Mouse (Mus musculus) kidney, embryonic 14.5 days (tissue): Measurements from ENCODE around the gene Uimc1. TPM values are rescaled to one million over a fixed set of nuclear protein-coding genes. Genes with fewer than 3 reads are reported as not detected.

Source experiments
- ATAC-seq: fragments of 200-750 bp; cut with Nextera tagmentation; 2 replicates; pipeline ENCODE4 v1.8.0; 2017; ENCODE audit warnings: moderate number of reproducible peaks, mild to moderate bottlenecking, moderate TSS enrichment, moderate library complexity; ENCODE audit not compliant: low FRiP score, low TSS enrichment
- H3K27ac ChIP-seq: fragments of 300-500 bp; sonication (generic); 2 replicates; pipeline ENCODE4 v1.5.1; 2014; ENCODE audit warnings: low read depth, mild to moderate bottlenecking, low read length, moderate library complexity, mixed read lengths
- H3K27me3 ChIP-seq: fragments of 300-500 bp; sonication (generic); 2 replicates; pipeline ENCODE4 v1.6.1; 2014; ENCODE audit warnings: mild to moderate bottlenecking, low read length; ENCODE audit not compliant: control insufficient read depth, insufficient read depth
- H3K36me3 ChIP-seq: fragments of 300-500 bp; sonication (generic); 2 replicates; pipeline ENCODE4 v1.6.1; 2014; ENCODE audit warnings: low read length, mixed read lengths; ENCODE audit not compliant: control insufficient read depth, insufficient read depth
- H3K4me1 ChIP-seq: fragments of 300-500 bp; sonication (generic); 2 replicates; pipeline ENCODE4 v1.6.1; 2014; ENCODE audit warnings: low read length, mixed read lengths; ENCODE audit not compliant: control insufficient read depth, insufficient read depth
- H3K4me2 ChIP-seq: fragments of 300-500 bp; sonication (generic); replicated peaks from 2 replicates; pipeline ENCODE4 v1.6.1; 2014; ENCODE audit warnings: low read depth, mild to moderate bottlenecking, low read length
- H3K4me3 ChIP-seq: fragments of 300-500 bp; sonication (generic); 2 replicates; pipeline ENCODE4 v1.5.1; 2014; ENCODE audit warnings: mild to moderate bottlenecking, low read length
- H3K9ac ChIP-seq: fragments of 300-500 bp; sonication (generic); 2 replicates; pipeline ENCODE4 v1.6.1; 2014; ENCODE audit warnings: low read depth, mild to moderate bottlenecking, low read length, moderate library complexity
- H3K9me3 ChIP-seq: fragments of 300-500 bp; sonication (generic); 2 replicates; pipeline ENCODE4 v1.6.1; 2016; ENCODE audit warnings: low read length; ENCODE audit not compliant: control insufficient read depth
- WGBS: fragments of 180-500 bp; shearing (Covaris S2); extraction: QIAGEN DNeasy Blood & Tissue Kit; methylation state at CpG from one replicate; pipeline ENCODE4 v1.1.7; 2014; 5-methylcytosine and 5-hydroxymethylcytosine counted together
- polyA plus RNA-seq: library from polyadenylated mRNA; unstranded; fragments of >200 nt; fragmentation: Nextera tagmentation; extraction: Ambion mirVana; gene quantifications from 2 replicates; pipeline ENCODE4 v1.2.1, GENCODE M21; 2014

Uimc1 gene
- polyA plus RNA-seq, 1 experiment from 2014 or later: 29.6 TPM

GRCm38 (mm10) chr13:54994576-54994975 is 105.5 kb downstream of the Uimc1 start:
- ATAC-seq: no peak
- H3K4me3 ChIP-seq: no peak overlapping the region
- no peaks in the 10 kb centered on the region for H3K4me1 ChIP-seq
- H3K36me3 ChIP-seq: no peaks in the 10 kb centered on the region
- no peaks in the 10 kb centered on the region for H3K27me3 ChIP-seq
- WGBS: 21% methylated on average over 4 of the region's 4 CpGs
- H3K9me3 ChIP-seq: no peaks in the 10 kb centered on the region
- no peak overlapping the region for H3K4me2 ChIP-seq
- H3K9ac ChIP-seq: no peak overlapping the region
- H3K27ac ChIP-seq: no peak overlapping the region

GRCm38 (mm10) chr13:54992215-54992614 is 107.9 kb downstream of the Uimc1 start:
- Histone ChIP-seq H3K4me2 (no peak overlapping the region), H3K4me3 (no peak overlapping the region), H3K9ac (no peak overlapping the region), H3K27ac (no peak overlapping the region), H3K36me3 (no peaks in the 10 kb centered on the region), H3K27me3 (no peaks in the 10 kb centered on the region), H3K4me1 (peaks cover 8% of the 10 kb centered on the region; the same call in 1 of the 2 replicates), H3K9me3 (no peaks in the 10 kb centered on the region)
- ATAC-seq: no peak
- 87% methylated on average over 7 of the region's 7 CpGs for WGBS

GRCm38 (mm10) chr13:54988181-54988760 is 111.8 kb downstream of the Uimc1 start:
- 45% methylated on average over 7 of the region's 7 CpGs for WGBS
- H3K36me3 ChIP-seq: no peaks in the 10 kb centered on the region

DNA sequence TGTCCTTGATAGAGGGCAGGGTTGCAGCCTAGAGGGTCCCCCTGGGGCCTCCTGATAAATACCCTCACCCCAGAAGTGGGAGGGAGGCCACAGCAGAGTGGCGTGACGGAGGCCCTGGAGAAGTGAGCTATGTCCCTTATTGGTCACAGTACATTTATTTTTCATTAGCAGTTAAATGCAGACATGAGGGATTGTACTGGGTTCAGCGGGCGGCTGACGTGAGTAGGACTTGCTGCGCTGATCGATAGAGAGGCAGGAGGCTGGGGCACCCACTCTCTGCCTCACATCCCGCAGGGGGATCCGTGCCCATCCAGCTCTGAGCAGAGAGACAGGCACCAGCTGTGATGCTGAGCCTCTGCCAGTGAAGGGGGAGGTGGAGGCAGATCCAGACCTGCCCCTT is 112.7 kb downstream of the Uimc1 start:
- Histone ChIP-seq H3K27me3 (no peaks in the 10 kb centered on the region), H3K4me1 (peaks cover 9% of the 10 kb centered on the region; the same call in 1 of the 2 replicates), H3K36me3 (no peaks in the 10 kb centered on the region), H3K9me3 (no peaks in the 10 kb centered on the region), H3K4me3 (no peak overlapping the region), H3K27ac (no peak overlapping the region), H3K4me2 (no peak overlapping the region), H3K9ac (no peak overlapping the region)
- ATAC-seq: no peak; the same call in 1 of the 2 replicates
- 40% methylated on average over 9 of the region's 9 CpGs for WGBS

More at GRCm38 (mm10) chr13:54988181-54988760, 111.8 kb downstream of the Uimc1 start:
- H3K4me3 ChIP-seq: no peak overlapping the region
- peaks cover 9% of the 10 kb centered on the region; the same call in 1 of the 2 replicates for H3K4me1 ChIP-seq
- H3K27me3 ChIP-seq: no peaks in the 10 kb centered on the region
- no peak overlapping the region for H3K9ac ChIP-seq
- no peak overlapping the region for H3K4me2 ChIP-seq
- no peaks in the 10 kb centered on the region for H3K9me3 ChIP-seq
- no peak for ATAC-seq
- H3K27ac ChIP-seq: no peak overlapping the region

DNA sequence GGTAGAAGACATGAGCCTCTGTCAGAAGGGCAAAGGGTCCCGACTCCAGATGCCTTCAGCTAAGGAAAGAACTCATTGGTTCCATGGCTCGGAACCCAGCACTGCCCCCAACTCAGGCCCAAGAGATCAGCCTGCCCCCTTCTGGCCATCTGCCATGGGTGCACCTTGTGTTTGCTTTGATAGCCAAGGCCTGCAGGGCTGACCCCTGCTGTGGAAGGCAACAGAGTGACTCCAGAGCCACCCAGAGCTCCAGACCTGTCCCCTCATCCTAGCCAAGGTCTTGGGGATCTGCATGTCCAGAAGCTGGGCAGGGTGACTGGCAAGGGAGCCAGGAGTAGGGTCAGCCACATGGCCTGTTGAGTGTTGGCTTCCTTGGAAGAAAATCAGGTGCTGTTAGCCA is 116.5 kb downstream of the Uimc1 start:
- peaks cover 4% of the 10 kb centered on the region; the same call in 1 of the 2 replicates for H3K27me3 ChIP-seq
- H3K9ac ChIP-seq: no peak overlapping the region
- 55% methylated on average over 2 of the region's 2 CpGs for WGBS
- ATAC-seq: no peak
- no peak overlapping the region for H3K27ac ChIP-seq
- H3K4me1 ChIP-seq: peaks cover 9% of the 10 kb centered on the region; the same call in 1 of the 2 replicates
- H3K4me2 ChIP-seq: no peak overlapping the region
- H3K9me3 ChIP-seq: no peaks in the 10 kb centered on the region
- H3K4me3 ChIP-seq: no peak overlapping the region
- no peaks in the 10 kb centered on the region for H3K36me3 ChIP-seq

GRCm38 (mm10) chr13:54983001-54983400 is 117.1 kb downstream of the Uimc1 start:
- 79% methylated on average over 8 of the region's 8 CpGs for WGBS
- H3K27ac ChIP-seq: no peak overlapping the region
- H3K4me1 ChIP-seq: peaks cover 9% of the 10 kb centered on the region; the same call in 1 of the 2 replicates
- H3K9ac ChIP-seq: no peak overlapping the region
- peaks cover 4% of the 10 kb centered on the region; the same call in 1 of the 2 replicates for H3K27me3 ChIP-seq
- H3K36me3 ChIP-seq: no peaks in the 10 kb centered on the region
- H3K4me2 ChIP-seq: no peak overlapping the region
- H3K9me3 ChIP-seq: no peaks in the 10 kb centered on the region
- no peak for ATAC-seq
- H3K4me3 ChIP-seq: no peak overlapping the region

DNA sequence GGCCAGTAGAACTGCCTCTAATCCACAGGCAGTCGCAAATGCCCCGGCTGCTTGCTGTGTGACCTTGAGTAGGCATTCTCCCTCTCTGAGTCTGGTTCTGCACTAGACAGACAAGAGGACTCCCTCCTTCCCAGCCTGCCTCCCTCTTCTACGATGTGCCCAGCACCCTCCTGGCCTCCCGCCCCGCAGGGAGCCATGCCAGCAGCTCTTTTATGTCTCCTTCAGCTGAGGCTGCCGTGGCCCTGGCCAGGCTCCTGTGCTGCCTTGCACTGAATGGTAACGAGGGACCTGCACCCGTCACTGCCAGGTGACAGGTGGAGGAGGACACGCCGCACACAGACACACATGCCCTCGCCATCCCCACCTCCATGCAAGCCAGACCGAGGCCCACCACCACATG is 119.1 kb downstream of the Uimc1 start:
- peaks cover 4% of the 10 kb centered on the region; the same call in 1 of the 2 replicates for H3K27me3 ChIP-seq
- no peak for ATAC-seq
- no peak overlapping the region for H3K4me2 ChIP-seq
- no peaks in the 10 kb centered on the region for H3K36me3 ChIP-seq
- no peak overlapping the region for H3K9ac ChIP-seq
- H3K27ac ChIP-seq: no peak overlapping the region
- no peaks in the 10 kb centered on the region for H3K4me1 ChIP-seq
- no peak overlapping the region for H3K4me3 ChIP-seq
- H3K9me3 ChIP-seq: no peaks in the 10 kb centered on the region
- WGBS: 67% methylated on average over 12 of the region's 12 CpGs

- ATAC-seq: no peak
- Histone ChIP-seq H3K4me3 (no peak overlapping the region), H3K9ac (no peak overlapping the region), H3K36me3 (no peaks in the 10 kb centered on the region), H3K27me3 (peaks cover 4% of the 10 kb centered on the region; the same call in 1 of the 2 replicates), H3K4me1 (no peaks in the 10 kb centered on the region), H3K4me2 (no peak overlapping the region), H3K9me3 (no peaks in the 10 kb centered on the region), H3K27ac (no peak overlapping the region)
- 65% methylated on average over 8 of the region's 8 CpGs for WGBS
Observed at GRCm38 (mm10) chr13:54978804-54979203, 121.3 kb downstream of the Uimc1 start.
